Mouse (Mus musculus) MEL (cell line): ENCODE data around the gene Gsx2.

Experiments
- CTCF ChIP-seq, 3 experiments: IDR thresholded peaks in 2 of 3; conservative IDR thresholded peaks in 1 of 3; 2 replicates each; pipeline ENCODE4 v1.5.1; 2011 to 2012; ENCODE audit warnings: low read length in 3 of 3, low read depth in 2 of 3, mild to moderate bottlenecking in 2 of 3, improper control_type of control experiment in 1 of 3, inconsistent platforms in 1 of 3, mixed read lengths in 1 of 3, moderate library complexity in 1 of 3; ENCODE audit not compliant: control insufficient read depth in 1 of 3, insufficient read depth in 1 of 3, poor library complexity in 1 of 3, severe bottlenecking in 1 of 3
- GATA1 ChIP-seq: IDR thresholded peaks from 2 replicates; pipeline ENCODE4 v1.6.1; 2011; ENCODE audit warnings: low read depth, low read length, improper control_type of control experiment
- HCFC1 ChIP-seq: IDR thresholded peaks from 2 replicates; pipeline ENCODE4 v1.6.1; 2012; ENCODE audit warnings: low read depth, mild to moderate bottlenecking, inconsistent platforms, low read length, improper control_type of control experiment, moderate library complexity
- MAX ChIP-seq: IDR thresholded peaks from 2 replicates; pipeline ENCODE4 v1.6.1; 2011; ENCODE audit warnings: low read length, improper control_type of control experiment
- TBP ChIP-seq: IDR thresholded peaks from 2 replicates; pipeline ENCODE4 v1.8.0; 2011; ENCODE audit warnings: low read depth, low read length, improper control_type of control experiment
- TCF12 ChIP-seq: IDR thresholded peaks from 2 replicates; pipeline ENCODE4 v1.6.1; 2014; ENCODE audit warnings: low read depth, mild to moderate bottlenecking, inconsistent platforms, low read length, improper control_type of control experiment, moderate library complexity
- ZMIZ1 ChIP-seq: IDR thresholded peaks from 2 replicates; pipeline ENCODE4 v1.6.1; 2012; ENCODE audit warnings: low read depth, mild to moderate bottlenecking, inconsistent platforms, low read length, improper control_type of control experiment, moderate library complexity

- TF ChIP-seq HCFC1 = no peak
- no peak for TF ChIP-seq CTCF (IDR thresholded peaks at IDR 0.05 in 2 of 3, conservative IDR thresholded peaks at IDR 0.05 in 1 of 3; ENCODE audit: control insufficient read depth in 1 of 3, insufficient read depth in 1 of 3, low read depth in 2 of 3, low read length in 3 of 3, poor library complexity in 1 of 3, severe bottlenecking in 1 of 3)
- no peak for TF ChIP-seq TBP
- TF ChIP-seq GATA1 = no peak
- TF ChIP-seq TCF12 = no peak
- no peak for TF ChIP-seq MAX
- no peak for TF ChIP-seq ZMIZ1
These were observed 36.4 kb downstream of the Gsx2 start for GRCm38 (mm10) chr5:75111781-75112180.
